Mouse (Mus musculus): ENCODE data around the gene Dnaaf2. TPM values are rescaled to one million over a fixed set of nuclear protein-coding genes. Genes with fewer than 3 reads are reported as not detected.

Dnaaf2 gene
- polyA plus RNA-seq, 1 experiment from 2014 or later, result 3.0 TPM

GRCm38 (mm10) chr12:69204052-69204833 lies 6.0 kb upstream of the Dnaaf2 start, which contains the start of gene Gm49384:
Gene Gm49384, minus strand, starts transcription at chr12:69204267.
- no peak within 1 kb of the TSS for H3K4me2 ChIP-seq (ENCODE audit: low read depth, low read length)
- no peak within 1 kb of the TSS for H3K27ac ChIP-seq (ENCODE audit: low read depth)
- no peaks in the 10 kb centered on the region for H3K9me3 ChIP-seq (ENCODE audit: low read length)
- no peak for ATAC-seq
- no peaks in the 10 kb centered on the region for H3K27me3 ChIP-seq (ENCODE audit: insufficient read depth, low read length)
- H3K36me3 ChIP-seq (replicated peaks; ENCODE audit: insufficient read depth, low read length), result peaks cover 39% of the 10 kb centered on the region
- no peak within 1 kb of the TSS for H3K4me3 ChIP-seq (ENCODE audit: low read depth, low read length)
- no peak for DNase-seq
- whole genome bisulfite sequencing (ENCODE audit: insufficient replicate concordance), result 84% methylated on average over 16 of the region's 16 CpGs
- H3K4me1 ChIP-seq (ENCODE audit: insufficient read depth), result no peaks in the 10 kb centered on the region
- TF ChIP-seq CTCF (IDR thresholded peaks at IDR 0.05; ENCODE audit: low read depth), result no peak
- no peak for TF ChIP-seq EP300 (IDR thresholded peaks at IDR 0.05; ENCODE audit: low read depth)
- H3K9ac ChIP-seq (replicated peaks), result no peak within 1 kb of the TSS

- Histone ChIP-seq H3K4me2 (ENCODE audit: low read depth, low read length) (peak overlapping the region; percentile 97), H3K9ac (replicated peaks) (no peak overlapping the region), H3K36me3 (replicated peaks; ENCODE audit: insufficient read depth, low read length) (peaks cover 31% of the 10 kb centered on the region), H3K9me3 (ENCODE audit: low read length) (no peaks in the 10 kb centered on the region), H3K27ac (ENCODE audit: low read depth) (no peak overlapping the region), H3K4me1 (ENCODE audit: insufficient read depth) (peaks cover 17% of the 10 kb centered on the region), H3K27me3 (ENCODE audit: insufficient read depth, low read length) (no peaks in the 10 kb centered on the region), H3K4me3 (ENCODE audit: low read depth, low read length) (no peak overlapping the region; the same call in 1 of the 2 replicates)
- ATAC-seq (no peak), DNase-seq (no peak)
- TF ChIP-seq CTCF (IDR thresholded peaks at IDR 0.05; ENCODE audit: low read depth), result no peak
- no peak for TF ChIP-seq EP300 (IDR thresholded peaks at IDR 0.05; ENCODE audit: low read depth)
These were observed 756 bp upstream of the Dnaaf2 start for GRCm38 (mm10) chr12:69198985-69199384.

GRCm38 (mm10) chr12:69197378-69198163 lies 658 bp downstream of the Dnaaf2 start:
- Histone ChIP-seq H3K27ac (ENCODE audit: low read depth) (peak overlapping the region; percentile 92), H3K9me3 (ENCODE audit: low read length) (no peaks in the 10 kb centered on the region), H3K4me1 (ENCODE audit: insufficient read depth) (peaks cover 17% of the 10 kb centered on the region), H3K27me3 (ENCODE audit: insufficient read depth, low read length) (no peaks in the 10 kb centered on the region), H3K4me2 (ENCODE audit: low read depth, low read length) (peak overlapping the region; percentile 97), H3K36me3 (replicated peaks; ENCODE audit: insufficient read depth, low read length) (peaks cover 21% of the 10 kb centered on the region), H3K4me3 (ENCODE audit: low read depth, low read length) (peak overlapping the region; percentile 99), H3K9ac (replicated peaks) (peak overlapping the region; percentile 93)
- DNase-seq, result peak; percentile 78
- peak; percentile 83 for ATAC-seq
- under 1% methylated on average over 77 of the region's 94 CpGs for WGBS (ENCODE audit: insufficient replicate concordance)
- no peak for TF ChIP-seq EP300 (IDR thresholded peaks at IDR 0.05; ENCODE audit: low read depth)
- no peak for TF ChIP-seq CTCF (IDR thresholded peaks at IDR 0.05; ENCODE audit: low read depth)

GRCm38 (mm10) chr12:69196444-69197377 lies 1.5 kb downstream of the Dnaaf2 start, which contains the start of gene Gm49383:
Gene Gm49383, minus strand, starts transcription at chr12:69197104.
- WGBS (ENCODE audit: insufficient replicate concordance), result 3% methylated on average over 75 of the region's 75 CpGs

GRCm38 (mm10) chr12:69192637-69193036 lies 5.6 kb downstream of the Dnaaf2 start:
- ATAC-seq (no peak), DNase-seq (no peak)
- Histone ChIP-seq H3K9ac (replicated peaks) (no peak overlapping the region), H3K36me3 (replicated peaks; ENCODE audit: insufficient read depth, low read length) (peaks cover 7% of the 10 kb centered on the region), H3K4me2 (ENCODE audit: low read depth, low read length) (no peak overlapping the region), H3K27me3 (ENCODE audit: insufficient read depth, low read length) (no peaks in the 10 kb centered on the region), H3K4me1 (ENCODE audit: insufficient read depth) (0 out of 2 replicates have a peak, but pooled peaks cover 7% of the 10 kb centered on the region), H3K27ac (ENCODE audit: low read depth) (no peak overlapping the region), H3K4me3 (ENCODE audit: low read depth, low read length) (no peak overlapping the region), H3K9me3 (ENCODE audit: low read length) (no peaks in the 10 kb centered on the region)
- TF ChIP-seq CTCF (IDR thresholded peaks at IDR 0.05; ENCODE audit: low read depth) (no peak), EP300 (IDR thresholded peaks at IDR 0.05; ENCODE audit: low read depth) (no peak)
- WGBS (ENCODE audit: insufficient replicate concordance), result 92% methylated on average over 2 of the region's 2 CpGs

More at GRCm38 (mm10) chr12:69196444-69197377, 1.5 kb downstream of the Dnaaf2 start, which contains the start of gene Gm49383:
- H3K9ac ChIP-seq (replicated peaks), result peak within 1 kb of the TSS; percentile 93
- H3K4me2 ChIP-seq (ENCODE audit: low read depth, low read length), result peak within 1 kb of the TSS; percentile 97
- peak within 1 kb of the TSS; percentile 92 for H3K27ac ChIP-seq (ENCODE audit: low read depth)
- H3K9me3 ChIP-seq (ENCODE audit: low read length), result no peaks in the 10 kb centered on the region
- H3K4me1 ChIP-seq (ENCODE audit: insufficient read depth), result peaks cover 17% of the 10 kb centered on the region
- H3K4me3 ChIP-seq (ENCODE audit: low read depth, low read length), result peak within 1 kb of the TSS; percentile 99
- ATAC-seq (peak; percentile 74), DNase-seq (peak; percentile 81)
- H3K36me3 ChIP-seq (replicated peaks; ENCODE audit: insufficient read depth, low read length), result peaks cover 15% of the 10 kb centered on the region
- TF ChIP-seq EP300 (IDR thresholded peaks at IDR 0.05; ENCODE audit: low read depth) (no peak), CTCF (IDR thresholded peaks at IDR 0.05; ENCODE audit: low read depth) (no peak)
- H3K27me3 ChIP-seq (ENCODE audit: insufficient read depth, low read length), result no peaks in the 10 kb centered on the region
